Comparison of ENCODE assay signal across 9 mouse cellular contexts in the genomic region with DNA sequence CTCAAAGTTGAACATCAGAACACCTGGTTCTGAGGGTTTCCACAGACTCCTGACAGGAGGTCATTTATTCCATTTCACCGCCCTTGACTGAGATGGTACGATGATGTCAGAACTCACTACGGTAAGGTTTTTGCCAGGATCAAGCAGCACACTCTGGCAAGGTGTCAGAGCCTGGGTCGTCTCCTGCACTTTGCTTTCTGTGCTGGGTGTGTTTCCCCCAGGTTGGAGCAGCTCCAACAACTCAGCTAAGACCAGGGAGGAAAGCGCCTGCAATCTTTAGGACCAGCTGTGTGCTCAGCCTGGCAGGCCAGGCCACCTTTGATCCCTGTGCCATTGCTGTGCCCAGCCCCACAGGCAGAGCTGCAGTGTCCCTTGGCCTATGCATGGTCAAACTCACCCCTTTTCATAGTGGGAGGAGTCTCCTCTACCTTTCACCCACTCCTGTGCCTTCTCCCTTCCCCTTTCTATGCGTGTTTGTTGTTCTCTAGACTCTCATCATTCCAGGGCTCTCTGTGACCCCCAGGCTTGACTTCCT.
A peak's percentile ranks its signal among the peaks of the same experiment; 100 is the strongest.
DNase-seq lines count a peak whose midpoint lies in the region; ATAC-seq lines count a peak whose summit lies in the region.
"Had no signal": no experiment of that assay in that cellular context is flagged by ENCODE, and none has a peak within 500 bp of the region (broad histone marks: within the 10 kb centered on the region; RNA-seq: fewer than 3 reads in every experiment).

No protein-coding gene starts in this region.

- peaks cover 4% of the 10 kb centered on the region for H3K4me1 ChIP-seq in intestine, embryonic 15.5 days (replicated peaks)
- H3K4me1 ChIP-seq: neural tube, embryonic 12.5 days had no signal

- H3K27me3 ChIP-seq in intestine, embryonic 15.5 days (replicated peaks), result no peaks in the 10 kb centered on the region
- H3K27me3 ChIP-seq: neural tube, embryonic 12.5 days had no signal

- no peaks in the 10 kb centered on the region for H3K9me3 ChIP-seq in intestine, embryonic 15.5 days
- H3K9me3 ChIP-seq: neural tube, embryonic 12.5 days had no signal

- DNase-seq in adrenal gland, adult 2 months, result peak; percentile 27
- no peak for DNase-seq in adrenal gland, postnatal 4 days (ENCODE audit: low spot score in 2 of 2)
- peak; percentile 54 for DNase-seq in left cerebral cortex, postnatal 4 days
- no peak for DNase-seq in left cerebral cortex, adult 8-10 months (ENCODE audit: low spot score in 2 of 2)
- no peak for DNase-seq in thymus, postnatal 10 days (ENCODE audit: low spot score in 2 of 2)
- DNase-seq in left cerebral cortex, postnatal 36 days (ENCODE audit: low spot score in 2 of 2), result no peak

- H3K36me3 ChIP-seq in intestine, embryonic 15.5 days, result no peaks in the 10 kb centered on the region
- H3K36me3 ChIP-seq: neural tube, embryonic 12.5 days had no signal

- no peak overlapping the region for H3K9ac ChIP-seq in intestine, embryonic 15.5 days
- H3K9ac ChIP-seq: neural tube, embryonic 12.5 days had no signal

- H3K4me3 ChIP-seq in intestine, embryonic 15.5 days (replicated peaks), result no peak overlapping the region
- H3K4me3 ChIP-seq: neural tube, embryonic 12.5 days had no signal

- intact Hi-C loops in left cerebral cortex, postnatal 4 days (cut with DNase I), result loop anchor here (10.0 kb wide), 1 partner anchor 152 kb away; no protein-coding TSS in a partner anchor
- intact Hi-C loops in left cerebral cortex, postnatal 36 days (cut with DNase I), result loop anchor here (5.0 kb wide), 1 partner anchor 45 kb away; no protein-coding TSS in a partner anchor

- peak; percentile 65 for ATAC-seq in intestine, embryonic 15.5 days
- ATAC-seq in megakaryocyte, adult 5-6 weeks (ENCODE audit: poor library complexity, severe bottlenecking), result 0 out of 2 replicates have a peak, but pooled peaks have one; percentile 11

- no peak overlapping the region for H3K27ac ChIP-seq in intestine, embryonic 15.5 days
- H3K27ac ChIP-seq: neural tube, embryonic 12.5 days had no signal

- WGBS in intestine, embryonic 15.5 days, result 65% methylated on average over 6 of the region's 6 CpGs

- no peak overlapping the region for H3K4me2 ChIP-seq in intestine, embryonic 15.5 days (replicated peaks)
- H3K4me2 ChIP-seq: neural tube, embryonic 12.5 days had no signal

Comparison
In these comparisons a context has a peak if more than half of its experiments do, and no peak if none do; other contexts are left out.
1. DNase-seq: peak in adrenal gland, adult 2 months (single experiment) and left cerebral cortex, postnatal 4 days (single experiment); none in adrenal gland, postnatal 4 days (0 of 2), left cerebral cortex, adult 8-10 months (0 of 2), thymus, postnatal 10 days (0 of 2) and left cerebral cortex, postnatal 36 days (0 of 2).